Mouse (Mus musculus) B cell, adult 2 months (primary cell): Measurements from ENCODE around the gene Cilp2.

ENCODE experiments used
- DNase-seq, 2 experiments: peaks; one replicate each; pipeline ENCODE4 v3.0.0; 2022

Gene Cilp2

DNA sequence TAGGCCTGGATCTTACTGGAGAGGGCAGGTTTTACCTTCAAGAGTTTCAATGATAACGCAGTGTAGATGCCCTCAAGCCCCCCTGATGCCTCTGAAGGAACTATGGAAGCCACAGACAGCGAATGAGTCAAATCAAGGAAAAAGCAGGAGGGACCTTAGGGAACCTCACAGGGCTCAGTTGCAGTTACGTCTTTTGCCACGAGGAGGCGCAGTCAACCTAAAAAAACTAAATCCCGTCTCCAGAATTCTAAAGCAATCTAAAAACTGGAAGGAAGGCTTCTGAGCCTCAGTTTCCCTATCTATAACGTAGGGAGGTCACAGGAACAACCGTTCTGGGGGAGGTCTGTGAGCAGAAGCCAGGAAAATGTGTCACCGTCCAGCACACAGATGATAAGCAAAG lies 13.3 kb downstream of the Cilp2 start:
- peak; percentile 73 to 74 for DNase-seq

DNA sequence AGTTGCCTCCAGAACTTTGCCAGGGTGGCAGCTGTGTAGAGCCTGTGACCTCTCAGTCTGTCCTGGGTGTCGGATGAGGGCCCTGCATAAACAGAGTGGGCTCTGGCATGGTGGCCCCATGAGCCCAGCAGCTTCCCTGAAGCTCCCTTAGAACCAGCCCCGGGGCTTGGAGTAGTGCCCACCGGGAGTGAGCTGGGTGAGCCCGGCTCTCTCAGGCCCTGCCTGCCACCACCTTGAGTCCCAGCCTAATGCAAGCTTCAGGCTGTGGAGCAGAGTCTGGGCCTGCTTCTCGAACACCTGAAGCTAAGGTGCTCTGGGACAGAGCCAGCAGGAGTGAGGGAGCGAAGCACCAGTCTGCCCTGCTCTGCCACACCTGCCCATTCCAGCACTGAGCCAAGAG lies 16.6 kb downstream of the Cilp2 start:
- DNase-seq: no peak

DNA sequence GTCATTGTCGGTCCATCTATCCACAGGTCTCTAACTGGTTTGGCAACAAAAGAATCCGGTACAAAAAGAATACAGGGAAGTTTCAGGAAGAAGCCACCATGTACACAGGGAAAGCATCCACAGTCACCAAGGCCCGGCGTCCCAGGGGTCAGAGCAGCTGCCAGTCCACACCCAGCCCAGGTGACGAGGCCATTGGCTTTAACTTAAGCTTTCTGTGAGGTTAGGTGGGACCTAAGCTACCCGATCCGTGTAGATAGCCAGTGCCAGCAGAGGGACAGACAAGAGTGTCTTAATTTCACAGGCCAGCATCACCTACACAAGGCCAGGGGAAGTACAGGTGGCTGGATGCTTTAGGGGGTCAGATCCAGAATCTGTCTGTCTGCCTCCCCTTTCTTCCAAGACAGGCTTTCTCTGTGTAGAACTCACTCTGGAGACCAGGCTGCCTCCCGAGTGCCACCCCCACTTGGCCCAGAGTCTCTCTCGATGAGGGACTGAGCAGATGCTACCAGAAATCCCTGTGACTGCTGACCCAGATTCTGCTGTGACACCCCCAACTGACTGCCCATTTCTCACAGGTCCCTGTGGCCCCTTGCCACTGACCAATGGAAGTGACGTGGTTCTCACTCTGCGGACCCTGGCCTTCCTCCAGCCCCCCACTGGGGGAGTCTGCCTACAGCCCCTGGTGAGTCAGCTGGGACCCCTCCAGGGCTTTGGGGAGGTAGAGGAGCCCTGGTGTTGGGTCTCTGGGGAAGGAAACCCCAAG lies 17.3 kb downstream of the Cilp2 start:
- DNase-seq: no peak

DNA sequence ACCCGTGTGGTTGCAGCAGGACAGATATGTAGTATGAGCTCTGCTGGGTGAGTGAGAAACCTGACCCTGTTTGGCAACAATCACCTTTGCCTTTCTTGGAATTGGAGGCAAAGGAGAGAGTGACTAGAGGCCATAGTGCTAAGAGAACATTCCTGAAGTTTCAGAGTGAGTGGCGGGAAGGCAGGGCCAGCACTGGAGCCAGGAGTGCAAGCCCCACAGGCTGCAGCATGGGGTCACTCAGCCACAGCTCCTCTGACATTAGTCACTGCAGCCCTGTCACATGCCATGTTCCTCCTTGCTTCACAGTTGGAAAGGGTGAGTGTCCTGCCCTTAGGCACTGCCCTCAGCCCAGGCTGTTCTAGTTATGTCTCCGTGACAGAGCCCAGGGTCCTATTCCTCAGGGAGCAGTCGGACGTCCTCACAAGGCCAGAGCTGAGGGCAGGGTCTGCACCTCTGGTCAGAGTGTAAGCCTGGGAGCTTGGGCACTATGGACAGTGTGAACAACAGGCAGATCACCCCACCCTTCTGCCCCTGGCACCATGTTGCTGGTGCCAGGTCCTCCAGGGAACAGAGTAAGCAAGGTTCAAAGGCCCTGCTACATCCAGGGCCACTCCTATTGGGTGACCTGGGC lies 19.7 kb downstream of the Cilp2 start:
- DNase-seq: no peak

DNA sequence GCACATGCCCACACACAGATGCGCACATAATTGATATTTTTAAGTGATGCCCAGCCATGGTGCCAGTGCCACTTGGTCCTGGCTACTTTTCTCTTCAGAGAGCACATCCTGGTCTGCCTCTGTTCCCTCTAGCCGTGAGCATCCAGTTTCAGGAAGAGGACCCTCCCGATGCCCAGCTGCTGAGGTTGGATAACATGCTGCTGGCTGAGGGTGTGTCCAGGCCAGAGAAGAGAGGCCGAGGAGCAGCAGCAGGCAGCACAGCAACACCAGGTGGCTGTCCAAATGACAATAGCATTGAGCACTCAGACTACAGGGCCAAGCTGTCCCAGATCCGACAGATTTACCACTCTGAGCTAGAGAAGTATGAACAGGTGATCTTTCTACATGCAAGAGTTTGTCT lies 23.3 kb downstream of the Cilp2 start:
- no peak for DNase-seq

DNA sequence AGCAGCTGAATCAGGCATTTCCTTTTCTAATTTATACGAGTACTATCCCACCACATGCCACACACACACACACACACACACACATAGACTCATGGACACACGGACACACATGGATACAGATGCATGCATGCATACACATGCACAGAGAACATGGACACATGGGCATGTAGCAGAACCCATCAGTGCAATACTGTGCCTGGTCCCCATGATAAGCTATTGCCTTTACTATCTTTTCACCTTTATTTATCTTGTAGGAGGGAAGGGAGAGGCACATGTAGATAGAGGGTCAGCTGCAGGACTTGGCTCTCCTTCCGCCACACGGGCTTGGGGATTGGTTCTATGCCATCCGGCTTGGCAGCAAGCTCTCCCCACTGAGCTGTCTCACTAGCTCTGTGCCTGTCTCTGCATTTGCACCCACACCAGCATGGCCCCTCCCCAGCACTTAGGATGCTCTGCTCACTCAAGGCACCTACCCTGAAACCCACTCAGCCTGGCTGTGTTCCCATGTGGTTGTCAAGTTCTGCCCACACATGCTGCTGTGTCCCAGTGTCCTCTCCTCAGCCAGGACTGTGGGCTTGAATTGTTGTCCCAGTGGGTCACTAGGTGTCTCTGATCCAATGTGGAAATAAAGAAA lies 24.0 kb downstream of the Cilp2 start:
- no peak for DNase-seq

DNA sequence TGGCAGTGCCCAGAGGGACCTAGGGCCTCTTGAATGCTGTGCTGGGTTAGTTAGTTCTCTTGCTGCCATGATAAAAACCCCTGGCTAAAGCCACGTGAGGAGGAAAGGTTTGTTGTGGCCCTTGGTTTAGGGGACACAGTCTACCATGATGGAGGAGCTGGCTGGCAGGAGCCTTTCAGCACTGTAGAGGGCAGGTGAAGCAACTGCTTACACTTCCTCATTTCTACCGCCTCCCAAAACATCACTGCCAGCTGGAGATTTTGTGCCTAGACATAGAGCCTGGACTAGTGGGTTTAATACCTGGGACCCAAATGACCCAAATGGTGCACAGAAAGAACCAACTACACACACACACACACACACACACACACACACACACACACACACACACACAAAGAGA lies 26.2 kb downstream of the Cilp2 start:
- no peak for DNase-seq

DNA sequence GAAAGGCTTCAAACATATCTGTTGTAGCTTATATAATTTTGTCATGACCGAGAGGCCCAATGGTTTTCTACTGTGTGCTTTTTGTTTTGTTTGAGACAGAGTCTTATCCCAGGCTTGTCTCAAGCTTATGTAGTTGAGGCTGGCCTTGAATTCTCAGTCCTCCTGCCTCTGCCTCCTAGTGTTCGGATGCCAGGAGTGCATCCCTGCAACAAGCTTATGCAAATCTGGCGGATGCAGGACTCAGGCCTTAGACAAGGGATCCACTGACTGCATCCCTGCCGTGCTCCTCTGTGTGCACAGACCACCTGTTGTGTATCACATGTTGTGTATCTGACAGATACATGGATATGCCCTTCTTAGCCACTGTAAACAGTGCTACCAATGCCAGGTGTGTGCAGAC lies 26.7 kb downstream of the Cilp2 start:
- DNase-seq: no peak

DNA sequence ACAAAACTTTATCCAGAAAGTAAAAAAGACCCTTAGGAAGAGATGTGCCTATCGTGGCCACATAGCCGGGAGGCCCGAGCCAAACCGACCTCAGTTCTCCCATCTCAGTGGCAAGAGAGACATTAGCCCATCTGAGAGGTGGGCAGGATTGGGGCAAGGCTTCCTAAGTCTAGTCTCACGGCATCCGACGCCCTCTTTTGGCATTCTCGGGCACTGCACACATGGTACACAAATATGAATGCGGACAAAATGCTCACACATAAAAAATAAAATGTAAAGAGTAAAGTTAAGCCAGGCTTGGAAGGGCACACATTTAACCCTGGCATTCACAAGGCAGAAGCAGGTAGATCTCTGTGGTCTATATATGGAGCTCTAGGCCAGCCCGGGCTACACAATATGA lies 33.6 kb downstream of the Cilp2 start:
- no peak for DNase-seq

DNA sequence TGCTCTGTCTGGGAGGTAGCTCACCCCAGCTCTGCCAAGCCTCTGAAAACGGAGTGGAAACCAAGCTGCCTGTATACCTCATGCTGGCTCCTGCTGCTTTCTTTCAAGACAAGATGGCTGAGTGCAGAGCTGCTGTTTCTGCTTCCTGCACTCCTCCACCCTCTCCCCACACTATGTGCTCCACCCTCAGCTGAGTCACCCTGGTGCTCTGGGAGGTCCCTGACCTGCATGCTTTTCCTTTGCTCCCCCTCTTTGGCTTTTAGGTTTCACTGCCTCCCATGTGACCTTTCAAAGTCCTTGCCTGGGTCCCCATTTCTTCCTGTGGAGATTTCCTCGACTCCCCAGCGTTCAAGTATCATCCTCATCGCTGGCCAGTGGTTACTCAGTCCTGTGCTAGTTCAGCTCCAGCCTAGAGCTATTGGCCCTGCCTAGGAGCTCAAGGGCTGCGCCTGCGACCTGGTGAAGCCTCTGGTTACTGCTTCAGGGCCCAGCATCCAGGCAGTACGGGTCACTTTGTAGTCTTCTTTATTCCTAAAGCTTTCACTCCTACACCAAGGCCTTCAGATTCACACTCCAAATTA lies 36.5 kb downstream of the Cilp2 start:
- DNase-seq: no peak

DNA sequence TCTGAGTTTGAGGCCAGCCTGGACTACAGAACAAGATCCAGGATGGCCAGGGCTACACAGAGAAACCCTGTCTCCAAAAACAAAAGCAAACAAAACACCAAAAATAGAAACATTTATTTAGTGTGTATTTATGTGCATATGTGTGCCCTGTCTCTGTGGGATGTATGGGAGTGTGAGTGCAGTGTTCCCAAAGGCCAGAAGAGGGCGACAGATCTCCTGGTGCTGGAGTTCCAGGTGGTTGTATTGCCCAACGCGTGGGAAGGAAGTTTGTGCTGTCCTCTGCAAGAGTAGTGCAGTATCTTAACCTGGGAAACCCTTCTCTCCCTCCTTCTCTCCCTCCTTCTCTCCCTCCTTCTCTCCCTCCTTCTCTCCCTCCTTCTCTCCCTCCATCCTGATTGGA lies 37.6 kb downstream of the Cilp2 start:
- no peak for DNase-seq

DNA sequence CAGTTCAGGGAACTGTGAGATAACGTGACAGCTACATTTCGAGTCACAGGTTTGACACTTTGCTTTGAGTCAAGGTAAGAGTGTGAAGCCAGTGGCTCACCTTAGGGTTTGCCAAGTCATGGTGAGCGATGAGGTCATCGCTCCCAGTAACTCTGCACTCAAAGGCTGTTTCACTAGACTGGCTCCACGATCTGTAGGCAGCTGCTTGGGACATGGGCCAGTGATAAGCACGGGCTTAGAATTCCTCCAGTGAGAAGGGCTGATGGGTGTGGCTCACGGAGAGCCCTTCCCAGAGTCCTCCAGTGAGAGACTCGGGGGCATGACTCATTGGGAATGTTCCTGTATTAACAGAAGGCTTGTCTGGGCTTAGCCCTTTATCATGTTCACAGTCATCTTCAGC lies 38.5 kb downstream of the Cilp2 start:
- DNase-seq: no peak

DNA sequence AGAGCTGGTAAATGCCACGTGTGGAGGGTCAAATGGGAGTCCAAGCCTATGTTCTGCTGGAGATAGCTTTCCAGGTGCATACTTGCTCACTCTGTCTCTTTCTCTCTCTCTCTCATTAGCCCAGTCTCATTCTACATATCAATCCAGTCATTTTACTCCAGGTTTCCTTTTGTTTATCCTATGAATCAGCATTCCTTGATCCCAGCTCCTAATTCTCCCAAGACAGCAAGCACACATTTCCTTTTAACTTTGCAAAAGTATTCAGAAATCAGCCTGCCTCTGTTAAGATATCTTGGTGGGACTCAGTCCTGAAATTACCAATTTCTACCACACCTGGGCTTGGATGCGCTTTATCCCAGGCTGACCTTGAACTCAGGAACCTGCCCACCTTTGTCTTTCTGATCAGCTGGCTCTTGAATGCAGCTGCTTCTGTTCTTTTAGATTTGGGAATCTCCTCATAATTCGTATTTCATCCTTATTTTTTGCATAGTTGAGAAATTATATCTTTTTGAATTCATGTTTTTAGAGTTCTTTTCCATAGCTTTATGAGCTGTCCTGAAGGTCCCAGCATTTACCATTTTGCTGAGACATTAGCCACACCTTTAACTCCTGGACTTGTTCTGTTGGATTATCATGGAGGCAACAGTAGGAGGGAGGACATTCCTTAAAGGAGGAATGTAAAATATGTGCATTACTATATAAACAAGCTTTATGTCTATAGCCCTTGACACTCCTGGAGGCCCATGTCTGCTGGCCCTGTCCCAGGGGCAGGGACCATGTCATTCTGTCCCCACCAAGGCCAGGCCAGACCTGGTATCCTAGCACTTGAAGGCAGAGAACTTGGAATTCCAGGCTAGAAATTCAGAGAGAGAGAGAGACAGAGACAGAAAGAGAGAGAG lies 40.1 kb downstream of the Cilp2 start:
- DNase-seq: no peak

DNA sequence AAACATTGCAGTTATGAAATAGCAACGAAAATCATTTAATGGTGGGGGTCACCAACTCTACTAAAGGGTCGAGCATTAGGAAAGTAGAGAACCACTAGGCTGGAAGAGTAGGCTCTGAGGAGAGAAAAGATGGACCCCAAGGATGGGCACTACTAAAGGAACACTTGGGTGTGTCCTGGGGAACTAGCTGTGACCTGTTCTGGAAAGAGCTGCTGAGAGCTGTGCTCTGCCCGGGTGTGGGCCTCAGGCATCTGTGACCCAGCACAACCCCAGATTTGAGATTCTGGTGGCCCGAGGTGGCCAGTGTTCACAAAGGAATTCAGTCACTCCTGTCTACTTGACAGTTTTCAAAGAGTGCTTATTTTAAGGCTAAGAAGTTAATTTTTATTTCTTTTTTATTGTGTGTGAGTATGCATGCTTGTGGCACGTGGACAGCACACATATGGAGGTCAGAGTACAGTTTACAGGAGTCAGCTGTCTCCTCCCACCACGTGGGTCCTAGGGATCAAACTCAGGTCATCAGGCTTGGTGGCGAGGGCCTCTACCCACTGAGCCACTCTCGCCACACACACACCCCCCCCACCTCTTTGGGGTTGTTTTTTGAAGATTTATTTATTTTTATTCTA lies 50.3 kb downstream of the Cilp2 start:
- no peak for DNase-seq

DNA sequence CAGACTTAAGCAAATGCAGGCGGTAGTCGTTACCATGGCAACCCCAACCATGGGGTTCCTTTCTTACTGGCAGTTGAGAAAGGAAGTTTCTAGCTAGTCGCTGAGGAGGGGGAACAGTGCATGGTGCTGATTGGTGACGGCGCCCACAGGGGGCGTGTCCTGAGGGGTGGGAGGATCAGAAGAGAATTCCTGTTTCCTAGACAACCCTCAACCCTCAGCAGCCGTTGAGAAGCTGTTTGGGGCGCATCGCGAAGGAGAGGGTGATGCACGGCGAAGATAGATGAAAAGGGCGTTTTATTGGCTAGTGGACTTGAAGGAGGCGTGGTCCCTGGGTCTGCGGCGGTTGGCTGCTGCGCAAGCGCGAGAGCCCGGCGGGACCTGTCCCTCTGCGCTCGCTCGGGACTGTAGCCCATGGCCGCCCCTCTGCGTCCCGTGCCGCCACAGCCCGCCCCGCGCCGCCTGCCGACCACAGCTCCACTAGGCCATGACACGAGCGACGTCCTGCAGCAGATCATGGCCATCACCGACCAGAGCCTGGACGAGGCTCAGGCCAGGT lies 55.1 kb downstream of the Cilp2 start, which contains the start of gene Pbx4:
Gene Pbx4 (plus strand): TSS at position 194 of the 556 bp plus-strand sequence.
- DNase-seq: peak; percentile 93 to 95
